Mouse (Mus musculus) olfactory bulb, adult 2 months (tissue): Measurements from ENCODE around the gene Nfib. TPM values are rescaled to one million over a fixed set of nuclear protein-coding genes. Genes with fewer than 3 reads are reported as not detected.

ENCODE experiments used
- H3K27ac ChIP-seq: fragments of 200-500 bp; 2 replicates; pipeline ENCODE4 v1.5.1; 2012; ENCODE audit warnings: low read depth, low read length; ENCODE audit not compliant: insufficient read depth
- H3K4me1 ChIP-seq: fragments of 200-500 bp; 2 replicates; pipeline ENCODE4 v1.6.1; 2012; ENCODE audit warnings: low read length; ENCODE audit not compliant: control insufficient read depth, insufficient read depth
- H3K4me3 ChIP-seq: fragments of 200-500 bp; 2 replicates; pipeline ENCODE4 v1.5.1; 2012; ENCODE audit warnings: mild to moderate bottlenecking, low read depth, low read length, moderate library complexity; ENCODE audit not compliant: insufficient read depth
- CTCF ChIP-seq: fragments of 200-500 bp; IDR thresholded peaks from 2 replicates; pipeline ENCODE4 v1.5.1; 2012; ENCODE audit warnings: low read depth, mild to moderate bottlenecking, low read length, moderate library complexity; ENCODE audit not compliant: insufficient read depth
- POLR2A ChIP-seq: fragments of 200-500 bp; IDR thresholded peaks from 2 replicates; pipeline ENCODE4 v1.6.1; 2012; ENCODE audit warnings: mild to moderate bottlenecking, low read depth, low read length, moderate library complexity; ENCODE audit not compliant: insufficient read depth
- WGBS: fragments of 180-500 bp; shearing (Covaris S2); methylation state at CpG from one replicate; pipeline ENCODE4 v1.1.7; 2018; 5-methylcytosine and 5-hydroxymethylcytosine counted together
- polyA plus RNA-seq: library from polyadenylated mRNA; stranded (reverse); fragments of >200 nt; gene quantifications from 2 replicates; pipeline ENCODE4 v1.2.4, GENCODE M21; 2012; ENCODE audit warnings: low replicate concordance; ENCODE audit not compliant: missing spikeins, insufficient read depth, insufficient read length

Gene Nfib
- polyA plus RNA-seq, 1 experiment, result not detected

DNA sequence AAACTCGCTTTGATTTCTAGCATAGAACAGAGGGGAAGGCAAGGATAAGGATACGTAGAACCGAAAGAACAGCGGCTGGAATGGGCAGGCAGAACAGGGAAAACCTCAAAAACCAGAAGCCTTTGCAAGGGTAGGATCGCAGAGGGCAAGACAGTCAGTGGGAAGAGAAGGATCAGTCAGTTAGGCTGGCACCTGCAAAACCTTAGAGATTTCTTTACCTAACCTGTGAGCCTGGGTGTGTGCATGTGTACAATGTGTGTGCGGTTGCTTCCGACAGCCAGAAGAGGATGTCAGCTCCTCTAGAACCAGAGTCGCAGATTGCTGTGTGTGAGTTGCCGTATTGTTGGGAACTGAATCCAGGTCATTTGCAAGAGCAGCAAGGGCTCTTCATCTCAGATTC, 67.3 kb downstream of the Nfib start:
- H3K4me1 ChIP-seq, result no peaks in the 10 kb centered on the region
- H3K27ac ChIP-seq, result no peak overlapping the region
- no peak overlapping the region for H3K4me3 ChIP-seq
- WGBS, result 96% methylated on average over 9 of the region's 9 CpGs
- no peak for TF ChIP-seq POLR2A
- TF ChIP-seq CTCF, result no peak

DNA sequence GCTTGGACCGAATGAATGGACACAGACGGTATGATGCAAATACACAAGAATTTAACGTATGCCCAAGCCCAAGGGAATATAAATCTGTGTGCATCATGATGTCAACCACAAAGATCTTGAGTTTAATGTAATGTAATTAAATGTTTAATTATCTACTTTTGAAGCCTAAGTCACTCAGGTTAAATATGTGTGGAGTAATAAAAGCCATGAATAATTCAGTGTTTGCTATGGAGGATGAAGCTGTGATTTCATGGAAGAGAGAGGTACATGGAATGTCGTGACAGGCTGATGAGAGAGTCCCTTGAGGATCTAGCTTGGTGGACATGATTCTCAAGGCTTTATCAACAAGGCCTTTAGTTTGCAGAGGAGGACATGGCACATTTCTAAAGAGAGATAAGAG, 67.9 kb downstream of the Nfib start:
- Histone ChIP-seq H3K4me3 (no peak overlapping the region), H3K4me1 (no peaks in the 10 kb centered on the region), H3K27ac (no peak overlapping the region)
- 91% methylated on average over 4 of the region's 4 CpGs for WGBS
- TF ChIP-seq CTCF (no peak), POLR2A (no peak)

- WGBS, result 69% methylated on average over 5 of the region's 5 CpGs
- no peak for TF ChIP-seq POLR2A
- no peak for TF ChIP-seq CTCF
- Histone ChIP-seq H3K4me3 (no peak overlapping the region), H3K27ac (no peak overlapping the region), H3K4me1 (no peaks in the 10 kb centered on the region)
These were observed 68.9 kb downstream of the Nfib start for GRCm38 (mm10) chr4:82636658-82637057.

- WGBS, result 76% methylated on average over 5 of the region's 5 CpGs
- no peak overlapping the region for H3K4me3 ChIP-seq
- no peak for TF ChIP-seq POLR2A
- no peak for TF ChIP-seq CTCF
These were observed 69.7 kb downstream of the Nfib start for GRCm38 (mm10) chr4:82635881-82636280.

GRCm38 (mm10) chr4:82635118-82635517, 70.4 kb downstream of the Nfib start:
- Histone ChIP-seq H3K4me1 (no peaks in the 10 kb centered on the region), H3K4me3 (no peak overlapping the region), H3K27ac (no peak overlapping the region)
- TF ChIP-seq POLR2A (no peak), CTCF (no peak)
- WGBS, result 97% methylated on average over 11 of the region's 11 CpGs

More at GRCm38 (mm10) chr4:82635881-82636280, 69.7 kb downstream of the Nfib start:
- no peaks in the 10 kb centered on the region for H3K4me1 ChIP-seq
- no peak overlapping the region for H3K27ac ChIP-seq

- TF ChIP-seq POLR2A (no peak), CTCF (no peak)
- no peak overlapping the region for H3K27ac ChIP-seq
- no peaks in the 10 kb centered on the region for H3K4me1 ChIP-seq
- no peak overlapping the region for H3K4me3 ChIP-seq
- WGBS, result 86% methylated on average over 7 of the region's 7 CpGs
These were observed 71.2 kb downstream of the Nfib start for GRCm38 (mm10) chr4:82634365-82634764.

DNA sequence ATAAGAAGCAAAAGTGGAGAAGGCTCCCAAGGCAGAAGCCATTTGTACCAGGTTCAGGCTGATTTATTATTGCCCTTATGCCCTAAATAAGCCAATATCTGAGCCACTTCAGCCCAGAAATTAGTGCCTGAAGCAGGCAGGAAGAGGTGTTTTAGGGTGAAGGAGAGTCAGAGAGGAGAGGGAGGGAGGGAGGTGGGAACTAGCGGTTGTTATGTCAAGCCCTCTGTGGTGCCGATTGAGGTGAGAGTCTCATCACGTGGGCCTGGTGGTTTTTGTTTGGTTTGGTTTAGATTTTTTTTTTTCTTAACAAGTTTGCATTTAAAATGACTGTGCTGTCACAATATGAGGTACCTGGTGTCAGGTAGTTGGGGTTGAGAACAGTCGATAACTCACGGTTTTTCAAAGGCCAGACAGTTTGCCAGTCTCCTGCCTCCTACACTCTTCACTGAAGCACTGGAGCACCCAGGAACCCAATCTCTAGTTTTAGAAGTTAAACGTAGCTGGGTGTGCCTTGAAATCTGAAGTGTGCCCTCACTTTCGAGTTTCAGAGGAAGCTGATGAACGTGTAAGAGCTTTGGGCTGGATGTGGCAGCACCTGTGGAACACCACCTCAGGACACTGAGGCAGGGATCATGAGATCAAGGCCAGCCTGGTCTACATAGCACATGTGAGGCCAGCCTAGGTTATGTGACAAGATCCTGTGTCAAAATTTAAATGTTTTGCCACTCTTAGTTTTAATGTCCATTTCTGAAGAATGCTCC, 81.1 kb downstream of the Nfib start:
- Histone ChIP-seq H3K4me1 (peaks cover 7% of the 10 kb centered on the region), H3K4me3 (no peak overlapping the region), H3K27ac (no peak overlapping the region)
- 85% methylated on average over 8 of the region's 8 CpGs for WGBS
- TF ChIP-seq POLR2A, result no peak
- TF ChIP-seq CTCF, result no peak

- TF ChIP-seq POLR2A, result no peak
- TF ChIP-seq CTCF, result no peak
- Histone ChIP-seq H3K4me1 (peaks cover 7% of the 10 kb centered on the region), H3K27ac (no peak overlapping the region), H3K4me3 (no peak overlapping the region)
- 90% methylated on average over 4 of the region's 4 CpGs for WGBS
These were observed 81.7 kb downstream of the Nfib start for GRCm38 (mm10) chr4:82623835-82624234.

DNA sequence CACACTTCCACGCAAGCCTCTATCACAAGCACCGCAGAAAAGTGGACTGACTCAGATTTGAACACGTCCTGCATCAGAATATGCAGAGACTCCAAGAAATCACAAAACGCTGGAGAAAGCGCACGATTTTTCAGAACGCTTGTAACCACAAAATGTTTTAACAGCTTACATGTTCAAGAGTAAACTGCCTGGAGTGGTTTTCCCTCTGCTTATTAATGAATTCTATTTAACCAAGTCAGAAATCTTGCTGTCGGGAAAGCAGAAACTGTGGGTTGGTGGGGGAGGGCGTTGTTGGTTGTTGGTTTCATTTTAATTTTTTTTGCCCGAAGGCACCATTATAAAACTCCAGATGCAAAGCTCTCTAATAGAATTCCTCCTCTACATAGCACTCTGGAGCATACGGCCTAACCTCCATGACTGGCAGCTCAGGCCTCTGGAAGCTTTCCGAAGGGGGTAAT, 82.4 kb downstream of the Nfib start:
- H3K27ac ChIP-seq, result no peak overlapping the region
- no peak for TF ChIP-seq POLR2A
- 58% methylated on average over 12 of the region's 12 CpGs for WGBS

More for the DNA sequence above, 82.4 kb downstream of the Nfib start:
- H3K4me3 ChIP-seq, result no peak overlapping the region
- peaks cover 7% of the 10 kb centered on the region for H3K4me1 ChIP-seq
